Mouse (Mus musculus): Measurements from ENCODE around the gene Rbfox1.

The Rbfox1 gene

DNA sequence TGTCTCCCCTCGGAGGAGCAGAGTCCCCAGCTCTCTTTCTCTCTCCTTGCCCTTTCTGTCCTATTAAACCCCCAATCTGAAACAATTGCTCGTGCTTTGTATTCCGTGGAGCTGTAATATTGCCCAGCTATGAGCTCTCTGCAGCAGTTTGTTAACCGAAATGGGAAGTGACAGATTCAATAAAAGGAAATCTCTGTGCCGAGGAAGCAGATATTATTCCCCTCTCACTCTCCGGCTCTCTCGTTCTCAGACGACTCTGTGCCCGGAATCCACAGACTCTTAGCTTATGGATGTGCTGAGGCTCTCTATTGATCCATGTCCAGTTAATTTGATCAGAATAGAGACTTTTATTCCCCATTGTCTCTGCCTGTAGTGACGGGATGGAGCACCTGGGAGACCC is 1260.3 kb downstream of the Rbfox1 start:
- no peak for DNase-seq (ENCODE audit: low spot score in 2 of 2)

DNA sequence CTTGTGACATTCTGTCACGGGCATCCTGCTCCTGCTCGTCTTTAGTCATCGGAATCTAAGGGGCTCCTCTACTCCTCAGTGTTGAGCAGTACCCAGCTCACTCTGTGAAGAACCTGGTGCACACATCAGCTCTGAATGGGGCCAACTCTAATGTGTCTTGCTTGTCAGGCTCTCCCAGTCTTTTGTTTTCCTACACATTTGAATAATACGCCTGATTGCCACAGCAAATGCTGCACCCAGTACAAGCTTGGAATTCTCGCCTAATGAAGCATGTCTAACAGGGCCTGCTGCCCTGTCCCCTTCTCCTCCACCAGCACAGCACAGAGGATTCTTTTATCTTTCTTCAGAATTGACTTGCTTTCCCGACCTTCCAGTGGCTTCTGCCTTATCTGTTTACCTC is 1261.3 kb downstream of the Rbfox1 start:
- no peak for DNase-seq (ENCODE audit: low spot score in 2 of 2)

DNA sequence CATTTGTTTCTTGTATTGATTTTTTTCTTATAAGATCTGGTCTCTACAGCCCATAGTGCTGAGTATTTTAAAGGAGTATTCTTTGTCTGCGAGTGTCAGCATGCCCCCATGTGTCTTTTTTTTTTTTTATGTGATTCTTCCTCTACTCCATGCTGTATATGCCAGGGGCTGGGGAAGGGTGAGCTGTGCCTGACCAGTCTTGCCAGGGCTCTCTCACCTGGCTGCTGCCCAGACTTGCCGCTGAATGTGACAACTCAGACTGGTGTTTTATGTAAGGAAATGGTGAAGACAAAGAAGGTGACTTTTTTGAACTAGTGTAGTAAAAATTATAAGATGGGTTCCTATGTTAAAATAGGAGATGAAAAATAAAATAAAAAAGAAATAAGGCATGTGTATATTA is 1262.7 kb downstream of the Rbfox1 start:
- DNase-seq (ENCODE audit: low spot score in 2 of 2) = no peak

DNA sequence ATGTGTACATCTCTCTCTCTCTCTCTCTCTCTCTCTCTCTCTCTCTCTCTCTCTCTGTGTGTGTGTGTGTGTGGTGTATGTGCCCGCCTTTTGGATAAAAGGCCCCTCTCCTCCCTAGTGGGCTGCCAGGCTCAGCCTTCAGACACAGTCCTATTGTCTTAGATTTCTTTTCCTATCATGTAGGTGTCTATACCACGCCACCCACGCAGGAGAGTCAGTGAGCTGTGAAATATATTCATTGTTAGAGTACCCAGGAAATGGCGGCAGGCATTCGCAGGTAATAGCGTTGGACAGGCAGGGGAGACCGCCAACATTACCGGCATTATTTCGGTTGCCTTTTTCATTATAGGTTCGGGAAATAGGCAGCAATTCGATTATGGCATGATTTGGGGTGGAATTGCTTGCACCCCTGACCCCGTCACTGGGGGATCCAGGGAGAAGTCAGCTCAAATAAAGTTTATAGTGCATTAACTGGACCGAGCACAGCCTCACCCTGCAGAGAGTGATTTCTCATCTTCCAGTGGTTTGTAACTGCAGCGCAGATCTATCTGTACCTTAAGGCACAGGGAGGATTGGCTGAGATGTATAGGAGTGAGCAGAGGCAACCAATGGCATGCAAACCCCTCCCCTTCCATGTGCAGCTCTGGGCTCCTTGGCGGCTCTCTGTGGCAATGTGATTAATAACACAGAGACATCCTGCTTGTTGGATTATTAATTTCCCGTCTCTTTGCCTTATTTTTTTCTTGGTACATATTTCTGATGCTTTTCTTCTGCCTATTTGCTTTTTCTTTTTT is 1264.1 kb downstream of the Rbfox1 start:
- no peak for DNase-seq (ENCODE audit: low spot score in 2 of 2)

DNA sequence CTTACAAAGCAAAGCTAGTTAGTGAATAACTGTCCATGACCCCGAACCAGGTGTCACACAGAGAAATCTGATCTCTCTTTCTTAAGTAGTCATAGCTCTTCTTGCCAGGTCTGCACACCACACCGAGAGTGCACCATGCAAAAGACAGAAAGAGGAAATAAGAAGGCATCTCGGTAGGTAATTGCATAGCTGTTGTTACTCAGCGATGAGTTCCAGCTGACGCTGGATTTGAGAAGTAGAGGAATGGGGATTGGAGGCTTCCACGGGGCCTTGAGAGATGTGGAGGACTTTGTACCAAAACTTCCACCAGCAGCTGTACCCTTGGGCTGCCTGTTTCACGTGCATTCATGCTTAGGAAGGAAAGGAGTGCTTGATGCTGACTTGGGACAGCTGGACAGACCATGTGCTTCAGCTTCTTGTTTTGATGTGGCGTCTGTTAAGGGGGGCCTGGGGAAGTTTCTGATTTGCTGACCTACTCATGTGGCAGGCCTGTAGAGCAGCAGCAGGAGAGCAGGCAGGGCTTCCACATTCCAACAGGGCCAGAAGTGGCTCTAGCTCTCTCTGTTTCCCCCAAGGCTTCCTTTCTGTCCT is 1265.1 kb downstream of the Rbfox1 start:
- DNase-seq (ENCODE audit: low spot score in 2 of 2) = no peak

DNA sequence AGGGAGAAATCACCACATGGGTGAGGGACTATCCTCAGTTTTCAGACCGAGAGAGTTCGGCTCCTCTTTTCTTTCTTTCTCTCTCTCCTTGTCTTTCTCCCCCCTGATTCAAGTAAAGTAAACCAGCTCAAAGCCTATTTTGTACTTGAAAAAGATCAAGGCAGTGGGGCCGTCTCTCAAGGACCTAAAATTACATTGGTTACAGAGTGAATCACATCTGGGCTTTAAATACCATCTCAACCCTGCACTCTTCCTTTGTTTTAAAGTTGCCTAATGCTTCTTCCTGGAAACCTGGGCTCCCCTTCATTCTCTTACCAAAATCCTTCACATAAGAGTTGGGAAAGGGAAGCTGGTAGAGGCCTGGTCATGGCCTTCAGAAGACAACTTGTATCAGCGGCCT is 1267.2 kb downstream of the Rbfox1 start:
- DNase-seq (ENCODE audit: low spot score in 2 of 2) = no peak

DNA sequence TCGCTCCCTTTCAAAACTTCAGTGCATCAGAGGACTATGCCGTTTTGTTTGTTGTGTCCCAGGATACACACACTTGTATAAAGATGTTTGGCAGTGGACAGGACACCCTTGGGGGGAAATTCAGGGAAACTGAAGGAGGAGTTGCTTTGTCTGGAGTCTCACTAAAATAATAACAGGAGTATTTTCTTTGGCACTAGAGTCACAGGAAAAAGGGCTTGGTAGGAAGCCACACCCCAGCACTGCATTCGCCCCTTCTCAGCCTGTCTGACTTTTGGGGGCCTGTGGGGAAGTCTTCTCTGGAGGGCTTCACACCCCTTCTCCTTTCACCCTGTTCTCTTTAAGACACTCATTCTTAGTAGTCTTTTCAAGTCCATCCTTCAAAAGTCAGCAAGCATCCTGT is 1269.5 kb downstream of the Rbfox1 start:
- no peak for DNase-seq (ENCODE audit: low spot score in 2 of 2)

DNA sequence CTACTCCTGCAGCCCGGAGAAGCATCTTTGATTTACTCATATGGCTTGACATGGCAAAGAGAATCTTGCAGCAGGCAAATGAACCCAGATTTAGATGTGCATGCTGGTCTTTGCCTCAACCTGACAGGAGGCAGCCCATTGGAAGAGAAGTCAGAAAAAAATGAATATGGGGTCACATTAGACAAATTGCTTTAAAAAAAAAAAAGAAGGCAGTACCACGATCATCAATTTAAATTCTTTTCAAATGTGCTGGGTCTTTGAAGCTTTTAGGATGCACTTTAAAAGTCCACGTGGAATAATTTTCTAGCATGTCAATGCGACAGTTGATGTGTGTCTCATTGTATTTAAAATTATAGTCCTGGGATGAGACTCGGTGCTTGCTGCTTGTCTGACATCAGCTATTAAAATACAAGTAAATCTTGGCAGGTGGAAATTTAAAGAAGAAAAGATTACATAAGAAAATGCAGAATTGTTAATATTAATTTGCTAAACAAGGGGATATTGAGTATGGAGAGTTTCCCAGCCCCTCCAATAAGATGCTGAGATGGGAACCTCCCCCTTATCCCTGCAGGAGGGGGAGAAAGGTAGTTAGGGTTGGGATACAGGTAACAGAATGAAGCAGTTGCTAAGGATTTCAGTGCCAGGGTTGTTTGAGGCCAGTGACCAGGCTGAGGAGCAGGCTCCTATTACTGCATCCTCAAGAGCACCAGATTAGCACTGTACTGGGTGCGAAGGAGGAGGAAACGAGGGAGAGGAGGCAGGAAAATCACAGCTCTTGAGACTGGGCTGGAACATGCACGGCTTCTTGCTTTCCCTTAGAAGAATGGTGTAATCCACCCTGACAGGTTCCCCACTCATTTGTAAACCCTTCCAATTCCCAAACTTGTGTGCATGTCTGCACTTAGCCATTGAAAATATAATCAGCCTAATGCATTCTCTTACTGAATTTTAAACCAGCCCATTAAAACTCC is 1274.0 kb downstream of the Rbfox1 start:
- DNase-seq (ENCODE audit: low spot score in 2 of 2) = no peak

DNA sequence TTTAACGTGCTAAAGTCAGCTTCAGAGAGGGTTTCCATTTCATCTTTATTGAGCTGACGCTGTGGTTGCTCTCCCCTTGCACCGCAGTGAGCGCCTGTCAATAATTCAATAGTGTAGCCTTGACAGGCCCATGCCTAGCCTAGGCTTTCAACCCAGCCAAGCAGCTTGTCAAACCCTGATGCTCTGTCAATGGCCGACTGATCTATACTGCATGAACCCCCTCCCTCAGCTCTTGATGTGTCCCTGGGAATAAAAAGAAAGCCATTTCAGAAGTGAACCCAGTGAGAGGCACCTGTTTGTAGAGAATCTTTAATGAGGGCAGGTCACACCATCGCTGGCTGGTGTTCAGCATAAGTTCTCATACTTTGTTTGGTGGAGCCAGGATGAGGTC is 1274.7 kb downstream of the Rbfox1 start:
- no peak for DNase-seq (ENCODE audit: low spot score in 2 of 2)

DNA sequence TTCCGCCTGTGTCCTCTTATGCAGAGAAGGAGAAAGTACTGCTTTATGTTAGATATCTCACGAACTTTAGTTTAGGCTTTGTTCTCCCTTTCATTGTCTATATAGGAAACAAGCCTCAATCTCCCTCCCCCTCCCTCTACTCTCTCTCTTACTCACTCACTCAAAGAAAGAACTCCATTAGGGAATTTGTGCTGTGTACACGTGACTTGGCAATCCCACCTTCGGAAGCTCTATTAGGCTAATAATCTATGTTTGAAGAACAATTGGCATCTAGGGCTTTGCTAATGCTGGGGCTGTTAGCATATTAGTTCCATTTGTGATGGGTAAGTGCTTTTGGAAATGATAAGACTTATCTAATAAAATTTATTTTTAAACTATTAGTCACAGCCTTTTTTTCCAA is 1277.0 kb downstream of the Rbfox1 start:
- DNase-seq (ENCODE audit: low spot score in 2 of 2) = no peak

DNA sequence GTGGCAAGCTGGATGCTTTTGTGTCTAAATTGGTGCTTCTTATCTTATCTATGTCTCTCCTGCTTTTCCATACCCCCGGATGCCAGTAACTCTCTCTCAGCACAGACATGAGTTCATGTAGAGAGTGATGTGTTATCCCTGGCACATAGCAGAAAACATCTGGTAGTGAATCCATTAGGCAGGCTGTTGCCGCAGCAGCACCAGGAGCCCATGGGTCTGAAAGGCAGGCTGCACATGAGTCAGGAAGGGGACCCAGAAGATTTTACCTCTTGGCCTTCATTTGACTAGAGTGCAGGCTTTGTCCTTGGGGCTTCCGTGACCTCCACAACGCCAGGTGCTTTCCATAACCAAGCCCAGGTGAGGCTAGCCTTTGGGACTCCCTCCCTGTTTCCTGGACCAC is 1278.5 kb downstream of the Rbfox1 start:
- no peak for DNase-seq (ENCODE audit: low spot score in 2 of 2)

DNA sequence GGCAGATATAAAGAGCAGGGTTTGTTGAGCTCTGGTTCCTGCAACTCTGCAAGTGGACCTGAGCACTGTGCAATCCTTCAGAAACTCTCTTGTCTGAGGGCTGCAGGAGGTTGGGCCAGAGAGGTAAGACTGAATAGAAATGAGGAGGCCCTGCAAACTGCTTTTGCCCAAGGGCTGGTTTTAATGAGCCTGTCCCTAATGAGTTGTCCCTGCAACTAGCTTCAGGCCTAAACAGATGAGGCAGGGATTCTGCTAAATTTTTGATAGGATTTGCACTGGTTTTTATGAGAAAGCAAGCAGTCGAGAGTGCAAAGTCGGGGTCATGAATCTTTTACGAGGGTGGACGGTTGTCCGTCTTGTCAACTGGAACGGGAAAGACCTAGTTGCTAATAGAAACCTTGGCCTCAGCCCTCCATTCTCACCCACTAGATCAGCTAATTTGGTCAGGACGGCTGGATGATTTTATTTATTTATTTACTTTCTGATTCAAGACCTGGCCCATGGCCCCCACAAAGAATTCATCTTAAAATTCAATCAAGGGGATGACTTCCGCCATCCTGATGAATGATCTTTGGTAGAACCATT is 1279.1 kb downstream of the Rbfox1 start:
- DNase-seq (ENCODE audit: low spot score in 2 of 2) = no peak

DNA sequence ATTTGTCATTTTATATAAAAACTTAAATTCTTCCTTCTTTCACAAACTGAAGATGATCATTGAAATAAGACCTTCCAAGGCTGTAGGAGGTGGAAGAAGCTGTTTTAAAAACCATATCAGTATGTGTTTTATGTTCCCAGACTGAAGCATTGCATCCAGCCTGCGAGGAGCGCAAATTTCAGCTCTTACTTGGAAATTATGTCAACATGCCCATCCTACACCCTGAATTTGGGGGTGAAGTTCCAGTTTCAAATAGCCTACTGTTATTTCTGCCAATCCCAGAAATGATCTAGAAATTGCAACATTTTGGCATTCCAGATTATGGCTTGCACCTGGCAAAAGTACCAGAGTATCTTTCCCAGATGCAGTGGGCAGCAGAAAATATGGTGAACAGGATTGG is 1290.8 kb downstream of the Rbfox1 start:
- no peak for DNase-seq (ENCODE audit: low spot score in 2 of 2)

DNA sequence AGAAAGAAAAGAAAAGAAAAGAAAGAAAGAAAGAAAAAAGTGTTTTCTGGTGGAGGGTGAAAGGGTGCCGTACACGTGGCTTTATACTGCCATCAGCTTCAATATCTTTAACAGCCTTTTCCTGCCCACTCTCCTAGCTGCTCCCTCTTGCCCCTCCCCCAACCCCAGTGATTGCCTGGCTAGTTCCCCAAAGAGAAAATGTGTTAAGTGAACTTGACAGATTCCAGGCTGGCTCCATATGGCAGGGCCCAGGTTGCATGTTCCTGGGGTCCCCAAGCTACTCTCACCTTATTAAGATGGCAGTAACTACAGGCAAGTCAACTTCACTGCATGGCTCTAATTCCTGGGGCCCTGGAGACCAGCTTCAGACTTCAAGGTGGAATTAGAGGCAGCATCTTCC is 1302.6 kb downstream of the Rbfox1 start:
- no peak for DNase-seq (ENCODE audit: low spot score in 2 of 2)

DNA sequence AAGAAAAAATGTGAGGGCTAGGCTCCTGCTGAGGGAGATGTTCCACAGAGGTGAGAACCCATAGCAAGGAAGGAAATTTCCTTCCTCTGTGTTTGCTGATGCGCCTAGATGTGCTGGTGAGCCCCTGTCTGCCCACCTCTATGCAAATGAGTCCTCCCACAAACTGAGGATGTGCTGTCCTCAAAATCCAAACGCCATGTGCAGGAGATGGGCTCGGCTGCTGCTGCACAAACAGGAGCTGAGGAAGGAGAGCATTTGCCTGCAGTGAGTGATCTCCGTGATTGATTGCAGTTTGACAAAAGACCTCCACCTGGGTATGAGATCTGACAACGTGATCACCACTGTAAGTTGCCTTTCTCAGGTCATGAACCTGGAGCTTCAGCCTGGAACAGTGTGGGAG is 1308.4 kb downstream of the Rbfox1 start:
- no peak for DNase-seq (ENCODE audit: low spot score in 2 of 2)

DNA sequence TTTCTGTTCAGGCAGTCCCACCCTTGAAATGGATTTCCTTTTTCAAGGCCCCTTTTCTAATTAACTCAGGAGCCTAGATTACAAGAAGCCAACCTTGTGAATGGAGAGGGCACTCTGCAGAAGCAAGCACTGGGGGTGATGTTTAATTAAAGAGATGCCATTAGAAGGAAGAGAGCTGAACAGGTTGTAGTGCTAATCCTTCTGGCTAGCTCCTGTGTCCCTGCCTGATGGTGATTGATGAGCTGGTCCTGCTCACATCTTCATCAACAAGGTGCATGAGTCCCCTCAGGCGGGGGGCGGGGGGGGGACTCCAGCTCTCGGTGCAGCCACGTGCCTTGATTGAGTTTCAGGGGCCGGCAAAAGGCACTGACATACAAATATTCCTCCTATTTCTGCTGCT is 1312.8 kb downstream of the Rbfox1 start:
- DNase-seq (ENCODE audit: low spot score in 2 of 2) = no peak

DNA sequence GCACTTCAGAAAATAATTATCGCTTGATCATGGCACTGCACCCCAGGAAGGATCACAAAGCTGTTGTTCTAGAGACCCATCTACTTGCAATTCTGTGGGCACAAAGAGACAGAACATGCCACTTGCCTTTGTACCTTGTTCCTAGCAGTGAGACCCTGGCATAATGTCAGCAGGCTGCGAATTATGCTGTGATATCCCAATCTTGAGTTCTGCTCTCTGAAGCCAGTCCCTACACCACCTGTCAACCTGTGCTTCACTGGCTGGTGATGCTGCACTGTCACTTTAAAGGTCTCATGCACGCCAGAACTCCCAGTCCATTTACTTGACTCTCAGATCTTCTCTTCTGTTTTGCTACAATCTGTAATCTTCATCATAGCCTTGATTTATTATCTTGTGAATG is 1315.1 kb downstream of the Rbfox1 start:
- no peak for DNase-seq (ENCODE audit: low spot score in 2 of 2)

DNA sequence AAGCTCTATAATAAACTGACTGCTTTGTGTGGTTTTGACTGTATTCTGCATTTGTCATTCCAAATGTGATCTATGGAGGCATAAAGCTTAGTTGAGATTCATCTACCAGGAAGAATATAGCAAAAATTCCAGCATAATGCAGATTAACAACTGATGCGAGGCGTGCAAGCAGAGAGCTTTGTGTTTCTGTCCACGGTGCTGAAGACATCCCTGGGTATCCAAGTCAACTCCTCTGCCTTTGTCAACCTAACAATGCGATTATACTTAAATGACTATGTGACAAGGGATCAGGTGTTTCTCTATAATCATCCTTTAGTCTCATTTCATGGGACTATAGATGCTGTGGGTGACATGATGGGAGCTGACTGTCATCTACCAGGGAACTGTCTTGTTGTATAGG is 1316.7 kb downstream of the Rbfox1 start:
- DNase-seq (ENCODE audit: low spot score in 2 of 2) = no peak

DNA sequence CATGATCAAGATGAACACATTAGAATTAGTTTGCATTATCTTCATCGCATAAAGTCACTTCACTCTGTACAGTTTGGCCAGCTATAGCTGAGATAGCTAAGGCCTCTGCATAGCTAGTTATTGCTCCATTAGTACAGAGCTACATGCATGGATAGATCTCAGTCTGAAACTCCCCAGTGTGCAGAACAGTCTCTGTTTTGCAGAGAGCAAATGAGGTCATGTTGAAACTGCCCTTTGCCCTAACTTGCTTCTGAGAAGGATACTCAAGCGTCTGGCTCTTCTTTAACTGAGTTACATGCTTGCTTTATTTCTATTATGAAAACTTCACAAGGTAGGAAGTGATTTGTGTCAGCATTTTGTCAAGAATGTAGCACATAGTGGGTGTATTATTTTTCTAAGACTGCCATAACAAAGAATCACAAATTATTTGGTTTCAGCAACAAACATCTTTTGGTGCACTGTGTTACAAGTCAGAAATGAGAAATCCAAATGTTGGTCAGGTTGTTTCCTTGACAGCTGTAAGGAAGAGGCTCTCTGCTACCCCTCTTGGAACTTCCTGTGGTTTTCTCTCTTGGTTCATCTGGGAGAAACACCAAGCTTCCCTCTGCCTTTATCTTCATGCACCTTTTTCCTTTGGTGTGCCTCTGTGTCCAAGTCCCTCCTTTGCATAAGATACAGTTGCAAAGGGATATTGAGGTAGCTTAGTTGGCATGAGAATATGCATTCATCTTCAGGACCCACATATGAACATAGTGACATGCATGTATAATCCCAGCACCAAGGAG is 1321.2 kb downstream of the Rbfox1 start:
- no peak for DNase-seq (ENCODE audit: low spot score in 2 of 2)

DNA sequence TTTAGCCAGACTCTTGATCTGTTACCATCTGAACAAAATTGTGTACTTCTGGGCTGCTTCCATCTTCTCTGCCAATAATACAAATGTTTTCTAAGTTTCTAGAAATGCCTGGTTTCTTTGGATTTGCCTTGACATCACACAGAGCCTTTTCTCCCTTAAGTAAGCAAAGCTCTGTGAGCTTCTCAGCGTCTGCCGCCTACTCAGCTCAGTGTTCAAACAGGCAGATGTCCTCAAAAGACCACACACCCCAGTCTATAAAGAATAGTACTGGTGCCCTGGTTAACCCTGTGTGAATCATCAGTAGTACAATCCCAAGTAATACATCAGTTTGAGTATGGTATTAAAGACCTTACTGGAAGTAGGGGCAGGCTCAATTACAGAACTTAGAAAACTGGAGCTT is 1322.4 kb downstream of the Rbfox1 start:
- DNase-seq (ENCODE audit: low spot score in 2 of 2) = no peak

DNA sequence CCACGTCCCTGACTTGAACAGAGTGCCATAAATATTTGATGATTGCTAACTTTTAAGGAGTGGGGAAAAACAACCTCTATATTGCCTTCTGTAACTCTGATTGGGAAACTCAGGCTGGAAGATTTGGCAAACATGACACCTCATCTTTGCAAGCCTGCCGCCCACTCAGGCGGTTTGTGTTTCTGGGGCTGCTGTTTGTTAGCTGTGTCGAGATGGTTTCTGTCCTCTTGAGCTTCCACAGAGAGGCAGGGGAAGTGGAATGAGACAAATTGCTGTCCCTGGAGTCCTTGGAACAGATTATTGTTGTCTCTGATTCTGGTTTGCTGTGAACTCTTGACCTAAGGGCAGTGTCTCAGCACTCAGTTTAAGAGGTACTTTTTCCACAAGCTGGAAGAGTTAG is 1327.6 kb downstream of the Rbfox1 start:
- DNase-seq (ENCODE audit: low spot score in 2 of 2) = no peak

DNA sequence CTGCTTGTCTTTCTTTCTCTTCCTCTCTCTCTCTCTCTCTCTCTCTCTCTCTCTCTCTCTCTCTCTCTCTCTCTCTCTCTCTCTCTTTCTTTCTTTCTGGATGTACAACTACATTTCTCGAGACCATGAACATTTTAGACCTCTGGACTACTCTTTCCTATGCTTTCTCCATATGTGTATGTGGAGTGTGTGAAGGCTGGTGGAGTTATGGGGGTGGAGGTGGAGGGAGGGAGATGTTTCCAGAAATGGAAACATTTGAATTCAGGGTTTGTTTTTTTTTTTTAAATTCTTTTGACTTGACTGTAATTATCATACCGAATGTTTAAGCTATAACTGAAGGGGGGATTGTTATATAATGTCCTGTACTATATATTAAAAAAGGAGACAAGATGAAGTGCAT is 1338.1 kb downstream of the Rbfox1 start:
- DNase-seq (ENCODE audit: low spot score in 2 of 2) = no peak
